Mouse (Mus musculus) forebrain, embryonic 14.5 days (tissue): Measurements from ENCODE around the gene Nek6. TPM values are rescaled to one million over a fixed set of nuclear protein-coding genes. Genes with fewer than 3 reads are reported as not detected.

Experiments used
- ATAC-seq: fragments of 200-750 bp; cut with Nextera tagmentation; 2 replicates; pipeline ENCODE4 v1.8.0; 2017; ENCODE audit warnings: mild to moderate bottlenecking, moderate library complexity
- DNase-seq: peaks from one replicate; pipeline ENCODE4 v3.0.0-alpha.2; 2015; ENCODE audit warnings: low spot score
- H3K27ac ChIP-seq: fragments of 300-500 bp; sonication (generic); 2 replicates; pipeline ENCODE4 v1.5.1; 2014; ENCODE audit warnings: low read depth, mild to moderate bottlenecking, control low read depth, low read length, moderate library complexity
- H3K27me3 ChIP-seq: fragments of 300-500 bp; sonication (generic); replicated peaks from 2 replicates; pipeline ENCODE4 v1.6.1; 2014; ENCODE audit warnings: low read length, control low read depth, mixed read lengths; ENCODE audit not compliant: control insufficient read depth, insufficient read depth
- H3K36me3 ChIP-seq: fragments of 300-500 bp; sonication (generic); 2 replicates; pipeline ENCODE4 v1.6.1; 2014; ENCODE audit warnings: low read length, control low read depth; ENCODE audit not compliant: control insufficient read depth, insufficient read depth
- H3K4me1 ChIP-seq: fragments of 300-500 bp; sonication (generic); 2 replicates; pipeline ENCODE4 v1.6.1; 2014; ENCODE audit warnings: antibody characterized with exemption, low read length, control low read depth; ENCODE audit not compliant: control insufficient read depth, insufficient read depth
- H3K4me2 ChIP-seq: fragments of 300-500 bp; sonication (generic); 2 replicates; pipeline ENCODE4 v1.6.1; 2014; ENCODE audit warnings: mild to moderate bottlenecking, control low read depth, low read length
- H3K4me3 ChIP-seq: fragments of 300-500 bp; sonication (generic); 2 replicates; pipeline ENCODE4 v1.5.1; 2014; ENCODE audit warnings: low read depth, low read length, control low read depth
- H3K9ac ChIP-seq: fragments of 300-500 bp; sonication (generic); 2 replicates; pipeline ENCODE4 v1.6.1; 2014; ENCODE audit warnings: mild to moderate bottlenecking, low read length, control low read depth, moderate library complexity
- H3K9me3 ChIP-seq: fragments of 300-500 bp; sonication (generic); replicated peaks from 2 replicates; pipeline ENCODE4 v1.6.1; 2016; ENCODE audit warnings: low read length, control low read depth, mixed read lengths; ENCODE audit not compliant: control insufficient read depth
- WGBS: fragments of 180-500 bp; shearing (Covaris S2); extraction: QIAGEN DNeasy Blood & Tissue Kit; methylation state at CpG from one replicate; pipeline ENCODE4 v1.1.7; 2014; 5-methylcytosine and 5-hydroxymethylcytosine counted together
- polyA plus RNA-seq: library from polyadenylated mRNA; unstranded; fragments of >200 nt; fragmentation: Nextera tagmentation; extraction: Ambion mirVana; gene quantifications from 2 replicates; pipeline ENCODE4 v1.2.1, GENCODE M21; 2014

The Nek6 gene
- polyA plus RNA-seq, 1 experiment from 2014 or later, result 96.7 TPM

- H3K36me3 ChIP-seq, result no peaks in the 10 kb centered on the region
- WGBS, result 22% methylated on average over 6 of the region's 6 CpGs
- ATAC-seq, result no peak
- no peak overlapping the region for H3K27ac ChIP-seq
- no peak for DNase-seq
- no peak overlapping the region for H3K4me2 ChIP-seq
- no peak overlapping the region for H3K9ac ChIP-seq
- no peak overlapping the region for H3K4me3 ChIP-seq
- H3K9me3 ChIP-seq, result no peaks in the 10 kb centered on the region
- no peaks in the 10 kb centered on the region for H3K27me3 ChIP-seq
- peaks cover 13% of the 10 kb centered on the region; the same call in 1 of the 2 replicates for H3K4me1 ChIP-seq
Measured at GRCm38 (mm10) chr2:38546222-38546621, 34.8 kb downstream of the Nek6 start.

- no peak overlapping the region for H3K4me3 ChIP-seq
- no peak for DNase-seq
- H3K27ac ChIP-seq, result no peak overlapping the region
- H3K27me3 ChIP-seq, result no peaks in the 10 kb centered on the region
- WGBS, result 61% methylated on average over 5 of the region's 5 CpGs
- H3K9me3 ChIP-seq, result no peaks in the 10 kb centered on the region
- H3K4me2 ChIP-seq, result no peak overlapping the region
- ATAC-seq, result no peak
- no peaks in the 10 kb centered on the region for H3K36me3 ChIP-seq
- no peak overlapping the region for H3K9ac ChIP-seq
- peaks cover 13% of the 10 kb centered on the region for H3K4me1 ChIP-seq
Measured at GRCm38 (mm10) chr2:38546748-38547147, 35.3 kb downstream of the Nek6 start.

GRCm38 (mm10) chr2:38547793-38548517 is 36.5 kb downstream of the Nek6 start:
- no peak overlapping the region for H3K4me2 ChIP-seq
- no peak for DNase-seq

GRCm38 (mm10) chr2:38552004-38552443 is 40.6 kb downstream of the Nek6 start:
- H3K4me2 ChIP-seq, result no peak overlapping the region
- no peak overlapping the region for H3K27ac ChIP-seq
- peak; percentile 92 for DNase-seq
- no peaks in the 10 kb centered on the region for H3K36me3 ChIP-seq
- no peak overlapping the region; the same call in 1 of the 2 replicates for H3K9ac ChIP-seq
- 18% methylated on average over 15 of the region's 15 CpGs for WGBS
- no peaks in the 10 kb centered on the region for H3K9me3 ChIP-seq
- H3K4me3 ChIP-seq, result no peak overlapping the region
- peaks cover 22% of the 10 kb centered on the region for H3K4me1 ChIP-seq
- peak; percentile 86 for ATAC-seq
- H3K27me3 ChIP-seq, result no peaks in the 10 kb centered on the region

More at GRCm38 (mm10) chr2:38547793-38548517, 36.5 kb downstream of the Nek6 start:
- Histone ChIP-seq H3K9me3 (no peaks in the 10 kb centered on the region), H3K36me3 (no peaks in the 10 kb centered on the region), H3K9ac (no peak overlapping the region), H3K27me3 (no peaks in the 10 kb centered on the region), H3K27ac (peak overlapping the region; percentile 21; the same call in 1 of the 2 replicates), H3K4me3 (no peak overlapping the region), H3K4me1 (peaks cover 23% of the 10 kb centered on the region)
- ATAC-seq, result no peak
- 65% methylated on average over 11 of the region's 11 CpGs for WGBS

DNA sequence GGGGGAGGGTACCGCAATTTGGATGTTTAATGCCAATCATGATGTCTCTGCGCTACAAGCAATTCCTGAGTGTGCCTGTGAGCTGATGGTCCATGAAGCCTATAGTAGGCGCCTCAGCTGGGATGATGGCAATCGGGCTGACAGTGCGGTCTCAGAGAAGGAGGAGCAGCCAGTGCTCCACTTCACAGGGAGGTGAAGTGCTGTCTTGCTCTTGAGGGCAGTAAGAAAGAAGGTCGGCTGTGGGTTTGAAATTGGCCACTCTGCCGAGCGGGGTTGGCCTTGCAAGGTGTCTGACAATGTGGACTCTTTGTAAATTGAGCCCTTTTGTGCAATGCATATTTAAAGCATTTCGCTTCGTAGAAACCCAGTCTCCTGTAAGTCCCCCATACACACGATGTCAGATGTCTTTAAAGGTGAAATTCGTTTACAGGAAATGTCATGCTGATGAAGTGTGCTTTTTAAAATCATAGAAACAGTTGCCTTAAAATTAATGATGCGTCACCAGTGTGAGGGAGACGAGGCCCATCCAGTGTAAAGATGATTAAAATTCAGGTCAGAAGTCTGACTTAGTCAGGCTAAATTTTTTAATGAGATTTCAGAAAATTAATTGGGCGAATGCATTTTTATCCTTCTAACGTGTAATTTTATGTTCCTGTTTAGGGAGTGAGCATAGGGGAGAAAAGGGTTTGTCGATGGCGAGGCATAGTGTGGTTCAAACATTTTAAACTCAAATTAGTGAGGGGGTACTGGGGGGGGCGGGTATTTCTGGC is 43.0 kb downstream of the Nek6 start:
- Histone ChIP-seq H3K27me3 (no peaks in the 10 kb centered on the region), H3K27ac (no peak overlapping the region), H3K4me2 (no peak overlapping the region), H3K9me3 (no peaks in the 10 kb centered on the region), H3K36me3 (0 out of 2 replicates have a peak, but pooled peaks cover 3% of the 10 kb centered on the region), H3K4me1 (peaks cover 22% of the 10 kb centered on the region), H3K4me3 (no peak overlapping the region), H3K9ac (no peak overlapping the region)
- ATAC-seq, result no peak
- 40% methylated on average over 19 of the region's 19 CpGs for WGBS
- DNase-seq, result no peak

- Histone ChIP-seq H3K4me2 (no peak overlapping the region), H3K4me3 (no peak overlapping the region), H3K36me3 (peaks cover 10% of the 10 kb centered on the region; the same call in 1 of the 2 replicates), H3K27me3 (no peaks in the 10 kb centered on the region), H3K9me3 (no peaks in the 10 kb centered on the region), H3K4me1 (peaks cover 22% of the 10 kb centered on the region), H3K9ac (no peak overlapping the region), H3K27ac (no peak overlapping the region)
- DNase-seq (no peak), ATAC-seq (no peak)
- WGBS, result 94% methylated on average over 4 of the region's 4 CpGs
Measured at GRCm38 (mm10) chr2:38555659-38556058, 44.2 kb downstream of the Nek6 start.

- no peak overlapping the region for H3K4me3 ChIP-seq
- no peaks in the 10 kb centered on the region for H3K9me3 ChIP-seq
- H3K4me2 ChIP-seq, result no peak overlapping the region
- ATAC-seq, result no peak
- H3K27me3 ChIP-seq, result no peaks in the 10 kb centered on the region
- H3K9ac ChIP-seq, result no peak overlapping the region
- WGBS, result 88% methylated on average over 3 of the region's 3 CpGs
- no peak for DNase-seq
- peaks cover 15% of the 10 kb centered on the region for H3K4me1 ChIP-seq
- H3K27ac ChIP-seq, result no peak overlapping the region
- H3K36me3 ChIP-seq, result peaks cover 10% of the 10 kb centered on the region; the same call in 1 of the 2 replicates
Measured at GRCm38 (mm10) chr2:38556721-38557120, 45.3 kb downstream of the Nek6 start.

GRCm38 (mm10) chr2:38560296-38561227 is 49.1 kb downstream of the Nek6 start:
- Histone ChIP-seq H3K4me2 (no peak overlapping the region), H3K9ac (no peak overlapping the region), H3K27me3 (no peaks in the 10 kb centered on the region), H3K9me3 (no peaks in the 10 kb centered on the region), H3K4me1 (no peaks in the 10 kb centered on the region), H3K27ac (no peak overlapping the region), H3K4me3 (no peak overlapping the region), H3K36me3 (peaks cover 13% of the 10 kb centered on the region; the same call in 1 of the 2 replicates)
- ATAC-seq, result peak; percentile 29; the same call in 1 of the 2 replicates
- 49% methylated on average over 17 of the region's 17 CpGs for WGBS
- peak; percentile 23 for DNase-seq
